ENCODE assay signal across 10 mouse cellular contexts in the genomic region with DNA sequence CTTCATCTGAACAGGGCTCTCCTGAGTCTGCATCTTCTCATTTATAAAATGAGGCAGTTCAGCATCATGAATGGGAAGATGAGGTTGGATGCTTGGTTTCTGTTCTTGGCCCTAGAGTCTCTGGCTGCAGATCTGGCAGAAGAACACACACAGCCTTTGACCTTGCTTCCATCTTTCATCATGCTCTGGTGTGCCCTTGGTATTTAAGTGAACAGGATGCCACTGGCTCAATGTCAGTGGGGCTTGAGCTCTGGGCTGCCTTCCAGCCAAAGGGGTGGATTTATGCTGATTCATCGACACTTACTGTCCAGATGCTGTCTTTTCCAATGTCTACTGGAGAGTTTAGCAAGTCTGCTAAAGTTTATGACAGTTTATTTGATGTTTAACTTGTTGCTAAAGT.
A peak's percentile ranks its signal among the peaks of the same experiment; 100 is the strongest.
DNase-seq lines count a peak whose midpoint lies in the region; ATAC-seq lines count a peak whose summit lies in the region.
"Had no signal": no experiment of that assay in that cellular context is flagged by ENCODE, and none has a peak within 500 bp of the region (broad histone marks: within the 10 kb centered on the region; RNA-seq: fewer than 3 reads in every experiment).

No protein-coding gene starts in this region.

- WGBS in kidney, embryonic 15.5 days, result 46% methylated on average over 1 of the region's 1 CpGs

- H3K4me2 ChIP-seq in kidney, embryonic 15.5 days, result no peak overlapping the region
- H3K4me2 ChIP-seq: forebrain, embryonic 12.5 days; liver, embryonic 15.5 days had no signal

- H3K9me3 ChIP-seq in kidney, embryonic 15.5 days (replicated peaks), result no peaks in the 10 kb centered on the region
- H3K9me3 ChIP-seq: forebrain, embryonic 12.5 days; liver, embryonic 15.5 days had no signal

- no peak overlapping the region for H3K4me3 ChIP-seq in kidney, embryonic 15.5 days (replicated peaks)
- H3K4me3 ChIP-seq: forebrain, embryonic 12.5 days; liver, embryonic 15.5 days had no signal

- ATAC-seq in kidney, embryonic 15.5 days (replicated peaks; ENCODE audit: low FRiP score), result peak; percentile 49; the same call in 1 of the 2 replicates

- H3K27ac ChIP-seq in kidney, embryonic 15.5 days, result no peak overlapping the region
- H3K27ac ChIP-seq: forebrain, embryonic 12.5 days; liver, embryonic 15.5 days had no signal

- H3K36me3 ChIP-seq in kidney, embryonic 15.5 days, result no peaks in the 10 kb centered on the region
- H3K36me3 ChIP-seq: forebrain, embryonic 12.5 days; liver, embryonic 15.5 days had no signal

- peak; percentile 78 for DNase-seq in ovary, adult 18-20 months (ENCODE audit: low spot score)
- DNase-seq in ovary, postnatal 10 days (ENCODE audit: low spot score), result no peak
- peak; percentile 79 for DNase-seq in adrenal gland, postnatal 25 days
- DNase-seq in lung, postnatal 4 days, result peak; percentile 39 to 77
- no peak for DNase-seq in frontal cortex, adult 2 months (ENCODE audit: extremely low spot score in 1 of 2, low spot score in 1 of 2)
- no peak for DNase-seq in layer of hippocampus, postnatal 36 days
- DNase-seq in right cerebral cortex, postnatal 10 days (ENCODE audit: low spot score in 2 of 2), result no peak

- no peak overlapping the region for H3K9ac ChIP-seq in kidney, embryonic 15.5 days
- H3K9ac ChIP-seq: forebrain, embryonic 12.5 days; liver, embryonic 15.5 days had no signal

- H3K4me1 ChIP-seq in kidney, embryonic 15.5 days, result 0 out of 2 replicates have a peak, but pooled peaks cover 7% of the 10 kb centered on the region
- H3K4me1 ChIP-seq: liver, embryonic 15.5 days had no signal

- H3K27me3 ChIP-seq in kidney, embryonic 15.5 days, result no peaks in the 10 kb centered on the region
- H3K27me3 ChIP-seq: forebrain, embryonic 12.5 days; liver, embryonic 15.5 days had no signal

Comparison
In these comparisons a context has a peak if more than half of its experiments do, and no peak if none do; other contexts are left out.
1. DNase-seq: peak in ovary, adult 18-20 months (single experiment), adrenal gland, postnatal 25 days (single experiment) and lung, postnatal 4 days (2 of 2); none in ovary, postnatal 10 days (single experiment), frontal cortex, adult 2 months (0 of 2), layer of hippocampus, postnatal 36 days (0 of 2) and right cerebral cortex, postnatal 10 days (0 of 2).